Mouse (Mus musculus) Patski (cell line): ENCODE results near the gene Hcn3. TPM values are rescaled to one million over a fixed set of nuclear protein-coding genes. Genes with fewer than 3 reads are reported as not detected.
"Not testable (repeated sequence)": the region's sequence is repeated elsewhere in the genome, so short reads cannot be mapped to it uniquely, and the experiment has no call there.

ENCODE experiments used
- ATAC-seq: fragments of 100-300 bp; one replicate; pipeline ENCODE4 v1.8.0; 2021
- CTCF ChIA-PET: fragments of 350-600 bp; sonication (Branson Sonifier 250); formaldehyde crosslinking; loops from one replicate; lab custom pipeline; 2022; ENCODE audit warnings: inconsistent platforms; lab: Charles Lee
- POLR2A ChIA-PET: fragments of 350-600 bp; sonication (Branson Sonifier 250); formaldehyde crosslinking; loops from one replicate; lab custom pipeline; 2022; ENCODE audit warnings: antibody characterized with exemption, inconsistent platforms; lab: Charles Lee
- DNase-seq: peaks from one replicate; pipeline ENCODE4 v3.0.0-alpha.2; 2011; ENCODE audit warnings: low read depth, low spot score
- H3K27me3 ChIP-seq: fragments of 371-371 bp; one replicate; pipeline ENCODE4 v1.5.1; 2021
- CTCF ChIP-seq: fragments of 100-300 bp; IDR thresholded peaks from one replicate; pipeline ENCODE4 v1.5.1; 2021
- in situ Hi-C: fragments of 300-500 bp; cut with MboI; formaldehyde crosslinking; loops from 3 replicates; pipeline ENCODE4 v1.11.1; 2018; ENCODE audit warnings: low pct_unique_long_range_greater_than_20kb, mixed read lengths
- polyA plus RNA-seq: library from polyadenylated mRNA; unstranded; gene quantifications from one replicate; pipeline ENCODE4 v1.2.3, GENCODE M21; 2021

Gene Hcn3
- polyA plus RNA-seq, 1 experiment from 2014 or later = 6.2 TPM

- no peaks in the 10 kb centered on the region for H3K27me3 ChIP-seq
- ATAC-seq (no peak), DNase-seq (no peak)
- in situ Hi-C loops = no loop called here
- POLR2A ChIA-PET = interaction anchor here (1.5 kb wide), 1 partner anchor 10 kb away, joined by 9 read pairs; the partner anchor contains the start of gene Scamp3
- no peak for TF ChIP-seq CTCF
- CTCF ChIA-PET = interaction anchor here (0.9 to 2.2 kb wide), 2 partner anchors 10 to 20 kb away, joined by 3 to 8 read pairs; partner anchors contain the start of gene Scamp3
Observed at GRCm38 (mm10) chr3:89166945-89167344, 6.9 kb upstream of the Hcn3 start.

GRCm38 (mm10) chr3:89165268-89165870 is 5.4 kb upstream of the Hcn3 start:
- CTCF ChIA-PET = interaction anchor here (1.1 to 2.8 kb wide), 4 partner anchors 12 to 78 kb away, joined by 5 to 9 read pairs (median 8); partner anchors contain the start of gene Scamp3
- no peak for DNase-seq

GRCm38 (mm10) chr3:89164506-89165267 is 4.7 kb upstream of the Hcn3 start, which contains the start of gene Clk2:
Clk2 (plus strand) TSS chr3:89164795.
- ChIA-PET POLR2A (interaction anchor here (0.7 to 2.2 kb wide), 10 partner anchors 9 to 83 kb away, joined by 3 to 11 read pairs (median 4); partner anchors contain the start of genes Pklr and Scamp3), CTCF (interaction anchor here (1.1 to 2.8 kb wide), 5 partner anchors 13 to 77 kb away, joined by 4 to 9 read pairs (median 8); partner anchors contain the start of gene Scamp3)
- no peaks in the 10 kb centered on the region for H3K27me3 ChIP-seq
- no peak for DNase-seq
- TF ChIP-seq CTCF = no peak
- in situ Hi-C loops = no loop called here
- peak; percentile 91 for ATAC-seq

More at GRCm38 (mm10) chr3:89165268-89165870, 5.4 kb upstream of the Hcn3 start:
- POLR2A ChIA-PET = interaction anchor here (0.6 to 2.2 kb wide), 8 partner anchors 9 to 524 kb away, joined by 3 to 8 read pairs (median 4); partner anchors contain the start of gene Pklr
- ATAC-seq = peak; percentile 4
- no peak for TF ChIP-seq CTCF
- no peaks in the 10 kb centered on the region for H3K27me3 ChIP-seq
- in situ Hi-C loops = no loop called here

- no peaks in the 10 kb centered on the region for H3K27me3 ChIP-seq
- in situ Hi-C loops = no loop called here
- no peak for TF ChIP-seq CTCF
- ATAC-seq = no peak
- ChIA-PET POLR2A (interaction anchor here (0.6 to 2.2 kb wide), 10 partner anchors 8 to 82 kb away, joined by 3 to 17 read pairs (median 4); partner anchors contain the start of gene Scamp3), CTCF (interaction anchor here (0.6 to 4.1 kb wide), 5 partner anchors 26 to 74 kb away, joined by 3 to 26 read pairs (median 8); no protein-coding TSS in a partner anchor)
- no peak for DNase-seq
Observed at GRCm38 (mm10) chr3:89163643-89164245, 3.7 kb upstream of the Hcn3 start.

- ChIA-PET CTCF (interaction anchor here (1.3 to 4.1 kb wide), 3 partner anchors 32 to 74 kb away, joined by 4 to 26 read pairs (median 8); no protein-coding TSS in a partner anchor), POLR2A (interaction anchor here (1.1 to 2.2 kb wide), 3 partner anchors 11 to 41 kb away, joined by 4 to 11 read pairs (median 6); partner anchors contain the start of gene Scamp3)
- DNase-seq = no peak
- in situ Hi-C loops = no loop called here
- no peak for ATAC-seq
- H3K27me3 ChIP-seq = no peaks in the 10 kb centered on the region
- no peak for TF ChIP-seq CTCF
Observed at GRCm38 (mm10) chr3:89163123-89163522, 3.1 kb upstream of the Hcn3 start.

- in situ Hi-C loops = no loop called here
- POLR2A ChIA-PET = interaction anchor here (0.6 kb wide), 1 partner anchor 101 kb away, joined by 3 read pairs; no protein-coding TSS in a partner anchor
- no peak for TF ChIP-seq CTCF
- CTCF ChIA-PET = interaction anchor here (1.2 to 4.1 kb wide), 2 partner anchors 17 to 47 kb away, joined by 3 to 26 read pairs; no protein-coding TSS in a partner anchor
- H3K27me3 ChIP-seq = no peaks in the 10 kb centered on the region
- no peak for DNase-seq
- ATAC-seq = no peak
Observed at GRCm38 (mm10) chr3:89161786-89162185, 1.8 kb upstream of the Hcn3 start.

- in situ Hi-C loops, ATAC-seq: not testable (repeated sequence)
- CTCF ChIA-PET = interaction anchor here (0.9 to 4.1 kb wide), 3 partner anchors 17 to 46 kb away, joined by 3 to 26 read pairs (median 4); no protein-coding TSS in a partner anchor
Observed at GRCm38 (mm10) chr3:89161207-89161606, 1.2 kb upstream of the Hcn3 start.

GRCm38 (mm10) chr3:89159211-89159610 is 785 bp downstream of the Hcn3 start:
- POLR2A ChIA-PET = interaction anchor here (1.0 to 1.4 kb wide), 2 partner anchors 19 to 43 kb away, joined by 5 to 6 read pairs; partner anchors contain the start of gene Scamp3
- in situ Hi-C loops = loop anchor here (5.0 kb wide), 2 partner anchors 37 to 67 kb away; partner anchors contain the start of gene Rusc1
- ATAC-seq = no peak
- no peak for DNase-seq
- H3K27me3 ChIP-seq = no peaks in the 10 kb centered on the region
- TF ChIP-seq CTCF = no peak
- CTCF ChIA-PET = interaction anchor here (0.7 to 2.0 kb wide), 7 partner anchors 10 to 44 kb away, joined by 3 to 8 read pairs (median 4); partner anchors contain the start of gene Pklr

More at GRCm38 (mm10) chr3:89161207-89161606, 1.2 kb upstream of the Hcn3 start:
- not testable (repeated sequence) for DNase-seq, H3K27me3 ChIP-seq
- POLR2A ChIA-PET = interaction anchor here (0.6 kb wide), 1 partner anchor 102 kb away, joined by 3 read pairs; no protein-coding TSS in a partner anchor

- in situ Hi-C loops = loop anchor here (5.0 kb wide), 2 partner anchors 36 to 66 kb away; partner anchors contain the start of gene Rusc1
- CTCF ChIA-PET = interaction anchor here (0.7 to 2.0 kb wide), 5 partner anchors 10 to 43 kb away, joined by 3 to 8 read pairs (median 4); no protein-coding TSS in a partner anchor
- POLR2A ChIA-PET = interaction anchor here (0.7 to 1.4 kb wide), 3 partner anchors 19 to 68 kb away, joined by 3 to 6 read pairs (median 5); partner anchors contain the start of gene Scamp3
- ATAC-seq (no peak), DNase-seq (no peak)
- H3K27me3 ChIP-seq = no peaks in the 10 kb centered on the region
- TF ChIP-seq CTCF = no peak
Observed at GRCm38 (mm10) chr3:89158651-89159050, 1.3 kb downstream of the Hcn3 start.
